Mouse (Mus musculus) hindbrain, embryonic 15.5 days (tissue): ENCODE measurements around the gene Fam149b. TPM values are rescaled to one million over a fixed set of nuclear protein-coding genes. Genes with fewer than 3 reads are reported as not detected.

Source experiments
- polyA plus RNA-seq: library from polyadenylated mRNA; unstranded; fragments of >200 nt; fragmentation: Nextera tagmentation; extraction: Ambion mirVana; gene quantifications from 2 replicates; pipeline ENCODE4 v1.2.1, GENCODE M21; 2015

Fam149b gene
- polyA plus RNA-seq, 1 experiment from 2014 or later = 40.0 TPM

Other genes with a start within 250 kb of the Fam149b start
- gene Saysd1, start 209.6 kb upstream of the Fam149b start, polyA plus RNA-seq = 12.0 and 12.1 TPM in 2 replicates
- gene Kcnk5, start 166.4 kb upstream of the Fam149b start, polyA plus RNA-seq = 1.3 and 1.9 TPM in 2 replicates
- gene Kcnk16, start 79.0 kb upstream of the Fam149b start, polyA plus RNA-seq = not detected in 2 replicates
- gene Nudt13, start 53.5 kb upstream of the Fam149b start, polyA plus RNA-seq = 14.2 and 15.8 TPM in 2 replicates
- gene Ecd, start within 50 bp of the Fam149b start, polyA plus RNA-seq = 47.9 and 49.6 TPM in 2 replicates
- 125 and 131 TPM in 2 replicates for gene Dnajc9, start 40.7 kb downstream of the Fam149b start, polyA plus RNA-seq
- 65.4 and 67.4 TPM in 2 replicates for gene Mrps16, start 45.5 kb downstream of the Fam149b start, polyA plus RNA-seq
- 1.1 and 1.5 TPM in 2 replicates for gene Cfap70, start 104.1 kb downstream of the Fam149b start, polyA plus RNA-seq
- gene Anxa7, start 132.0 kb downstream of the Fam149b start, polyA plus RNA-seq = 15.8 and 20.6 TPM in 2 replicates
- 0.39 and 0.67 TPM in 2 replicates for gene Mss51, start 148.7 kb downstream of the Fam149b start, polyA plus RNA-seq
- gene Ppp3cb, start 198.4 kb downstream of the Fam149b start, polyA plus RNA-seq = 86.6 and 90.7 TPM in 2 replicates